Mouse (Mus musculus) left cerebral cortex, postnatal 10 days (tissue): ENCODE measurements around the gene Foxp1. TPM values are rescaled to one million over a fixed set of nuclear protein-coding genes. Genes with fewer than 3 reads are reported as not detected.

ENCODE experiments used
- DNase-seq, 2 experiments: peaks; one replicate each; pipeline ENCODE4 v3.0.0; 2021 to 2022; ENCODE audit warnings: low spot score in 2 of 2, mixed read lengths in 1 of 2; ENCODE audit errors: extremely low spot score in 1 of 2
- intact Hi-C: fragments of 180-260 bp; cut with DNase I; formaldehyde crosslinking; loops from one replicate; pipeline ENCODE4 v1.15.1; 2025
- total RNA-seq, 2 experiments: library from RNA; stranded (reverse); gene quantifications; 2 replicates each; pipeline ENCODE4 v1.2.3; 2021

The Foxp1 gene
- total RNA-seq, 2 experiments from 2014 or later: 157 to 161 TPM

- no peak for DNase-seq
- intact Hi-C loops: no loop called here
These were observed 68.6 kb downstream of the Foxp1 start for GRCm38 (mm10) chr6:99453763-99454520.

DNA sequence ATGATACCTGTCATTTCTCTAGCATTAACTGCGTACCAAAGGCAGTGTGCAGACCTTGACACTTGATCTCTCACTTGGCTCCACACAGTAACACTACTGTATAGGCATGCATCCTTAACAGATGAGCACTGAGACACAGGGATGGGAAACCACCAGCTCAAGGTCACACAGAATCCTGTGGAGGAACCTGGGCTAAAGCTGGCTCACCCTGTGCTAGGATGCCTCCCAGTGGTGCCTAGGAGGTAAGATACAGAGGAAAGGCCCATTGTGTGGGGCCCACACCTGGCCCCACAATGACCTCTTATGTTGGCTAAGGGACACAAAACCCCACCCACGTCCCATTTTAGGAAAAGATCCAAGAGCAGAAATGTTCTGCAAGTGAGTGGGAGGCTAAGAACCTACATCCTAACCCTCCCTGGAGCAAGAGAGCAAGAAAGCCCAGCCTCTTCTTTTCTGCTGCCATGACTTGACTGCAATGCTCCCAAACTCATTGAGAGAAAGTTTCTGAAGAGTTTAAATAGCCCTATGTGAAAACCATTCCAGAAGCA lies 69.8 kb downstream of the Foxp1 start:
- no peak for DNase-seq
- intact Hi-C loops: no loop called here

DNA sequence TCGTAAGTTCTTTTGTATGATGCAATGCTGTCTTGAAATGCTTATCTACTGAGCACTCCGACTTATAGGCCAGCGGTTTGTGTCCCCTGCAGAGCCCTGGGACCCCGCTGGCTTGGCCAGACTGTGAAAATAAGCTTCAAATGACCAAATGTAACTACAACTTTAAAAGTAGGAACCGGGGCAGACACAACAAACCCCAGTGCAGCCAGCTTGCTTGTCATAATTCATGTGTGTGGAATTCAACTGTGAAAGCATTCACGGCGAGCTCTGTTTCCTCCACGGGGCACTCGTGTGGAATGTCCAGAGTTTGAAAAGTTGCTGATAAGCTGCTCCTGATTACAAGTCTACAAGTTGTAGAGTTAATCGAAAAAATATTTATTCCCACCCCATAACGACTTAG lies 71.0 kb downstream of the Foxp1 start:
- peak in 1 of 2 experiments; percentile 50 for DNase-seq
- intact Hi-C loops: no loop called here

DNA sequence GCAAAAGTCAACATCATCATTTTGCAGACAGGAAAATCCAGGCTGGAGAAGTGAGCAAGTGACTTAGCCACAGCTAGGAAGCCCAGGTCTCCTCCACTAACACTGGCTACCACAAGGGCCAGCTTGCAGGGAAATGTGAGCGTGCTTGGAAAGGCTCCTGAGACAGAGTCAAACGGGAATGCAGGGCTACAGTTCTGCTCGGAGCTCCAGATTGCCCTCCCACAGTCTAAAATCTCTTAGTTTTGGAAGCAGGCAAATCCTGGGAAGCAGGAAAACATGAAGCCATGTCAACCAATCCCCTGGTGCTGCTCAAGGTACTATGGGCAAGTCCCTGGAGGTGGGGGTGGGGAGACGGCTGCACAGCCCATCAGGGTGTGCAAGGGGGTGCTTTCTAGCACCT lies 75.1 kb downstream of the Foxp1 start:
- DNase-seq: no peak
- intact Hi-C loops: no loop called here

- no peak for DNase-seq
- intact Hi-C loops: no loop called here
These were observed 75.6 kb downstream of the Foxp1 start for GRCm38 (mm10) chr6:99446801-99447415.

- DNase-seq: no peak
- intact Hi-C loops: no loop called here
These were observed 79.1 kb downstream of the Foxp1 start for GRCm38 (mm10) chr6:99443460-99443859.

DNA sequence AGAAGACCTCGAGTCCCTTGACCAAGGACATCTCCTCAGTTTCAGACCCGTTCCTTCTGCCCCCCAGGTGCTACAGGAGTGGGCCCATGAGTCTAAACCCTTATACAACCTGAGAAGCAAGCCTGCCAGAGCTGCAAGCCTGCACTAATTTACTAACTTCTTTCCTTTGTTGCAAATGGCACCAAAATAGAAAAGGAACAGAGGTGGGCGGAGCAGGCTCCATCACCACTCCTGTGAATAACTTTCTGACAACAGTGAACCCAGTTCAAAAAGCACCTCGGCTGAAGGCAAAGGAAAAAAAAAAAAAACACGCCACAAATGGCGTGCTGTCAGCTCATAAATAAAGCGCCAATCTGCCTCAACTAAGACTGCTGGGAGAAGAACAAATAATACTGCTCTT lies 81.4 kb downstream of the Foxp1 start:
- DNase-seq: no peak
- intact Hi-C loops: no loop called here

DNA sequence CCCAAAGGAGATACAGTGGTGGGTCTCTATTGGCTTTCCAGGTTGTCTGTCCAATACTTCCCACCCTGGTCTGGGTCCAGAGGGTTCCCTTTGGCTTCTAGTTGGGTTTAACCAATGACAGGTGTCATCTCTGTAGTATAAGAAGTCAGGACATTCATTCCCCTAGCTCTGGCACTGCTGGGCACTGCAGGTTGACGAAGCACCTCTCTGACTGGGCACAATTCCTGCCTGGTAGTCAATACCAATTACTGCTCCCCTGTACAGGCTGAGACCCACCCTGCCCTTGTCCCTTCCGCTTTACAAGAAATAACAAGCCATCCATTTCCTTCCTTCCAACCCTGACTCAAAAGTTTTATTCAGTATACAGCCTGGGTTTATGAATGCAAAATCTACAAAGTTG lies 81.9 kb downstream of the Foxp1 start:
- DNase-seq: no peak
- intact Hi-C loops: no loop called here

GRCm38 (mm10) chr6:99439878-99440361 lies 82.6 kb downstream of the Foxp1 start:
- peak in 1 of 2 experiments; percentile 42 for DNase-seq
- intact Hi-C loops: no loop called here

DNA sequence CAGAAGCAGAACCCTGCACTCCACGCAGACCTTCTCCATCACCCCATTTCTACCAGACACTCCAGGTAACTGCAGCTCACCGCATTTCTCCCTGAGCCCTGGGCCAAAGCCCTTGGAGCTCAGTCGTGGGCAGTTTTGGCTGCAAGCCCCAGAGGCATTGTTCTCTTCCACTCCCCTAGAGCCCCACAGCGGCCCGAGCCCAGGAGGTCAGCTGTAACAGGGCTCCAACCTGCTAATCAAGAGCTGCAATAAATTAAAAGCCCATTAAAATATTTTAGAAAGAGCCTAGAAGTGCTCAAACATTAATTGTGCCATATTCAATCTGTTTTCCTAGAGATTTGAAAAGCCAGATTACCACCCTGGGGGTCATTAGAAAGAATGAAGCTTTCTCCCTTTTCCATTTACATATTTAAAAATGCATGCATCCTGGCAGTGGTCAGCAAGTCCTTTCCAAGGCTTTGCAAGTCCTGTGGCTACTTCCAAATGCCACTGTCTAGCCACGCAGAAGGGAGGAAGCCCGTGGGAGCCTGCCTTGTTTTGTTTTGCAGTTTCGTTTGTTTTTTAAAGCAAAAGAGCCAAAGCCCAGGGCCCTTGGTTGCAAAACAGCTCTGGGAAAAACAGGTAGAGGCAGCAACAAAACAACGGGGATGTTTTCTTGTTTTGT lies 83.2 kb downstream of the Foxp1 start:
- intact Hi-C loops: no loop called here
- peak in 1 of 2 experiments; percentile 59 for DNase-seq

- no peak for DNase-seq
- intact Hi-C loops: no loop called here
These were observed 86.2 kb downstream of the Foxp1 start for GRCm38 (mm10) chr6:99436371-99436770.

GRCm38 (mm10) chr6:99435140-99435539 lies 87.4 kb downstream of the Foxp1 start:
- no peak for DNase-seq
- intact Hi-C loops: no loop called here

GRCm38 (mm10) chr6:99433006-99433405 lies 89.5 kb downstream of the Foxp1 start:
- no peak for DNase-seq
- intact Hi-C loops: no loop called here

DNA sequence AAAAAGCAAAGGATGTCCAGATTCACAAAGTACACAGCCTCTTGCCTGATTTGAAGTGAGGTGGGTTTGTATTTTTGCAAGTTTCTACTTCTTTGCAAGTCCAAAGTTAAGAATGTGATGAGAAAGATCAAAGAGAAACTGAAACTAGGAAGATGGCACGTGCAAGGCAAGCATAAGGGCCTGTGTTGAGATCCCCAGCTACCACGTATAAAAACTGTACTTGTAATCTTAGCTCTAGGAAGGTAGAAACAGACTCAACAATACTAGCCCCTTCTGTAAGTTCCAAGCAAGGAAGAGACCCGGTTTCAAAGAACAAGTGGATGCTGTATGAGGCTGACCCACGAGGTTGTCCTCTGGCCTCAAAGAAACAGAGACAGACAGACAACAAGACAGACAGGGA lies 90.6 kb downstream of the Foxp1 start:
- intact Hi-C loops: no loop called here
- no peak for DNase-seq

DNA sequence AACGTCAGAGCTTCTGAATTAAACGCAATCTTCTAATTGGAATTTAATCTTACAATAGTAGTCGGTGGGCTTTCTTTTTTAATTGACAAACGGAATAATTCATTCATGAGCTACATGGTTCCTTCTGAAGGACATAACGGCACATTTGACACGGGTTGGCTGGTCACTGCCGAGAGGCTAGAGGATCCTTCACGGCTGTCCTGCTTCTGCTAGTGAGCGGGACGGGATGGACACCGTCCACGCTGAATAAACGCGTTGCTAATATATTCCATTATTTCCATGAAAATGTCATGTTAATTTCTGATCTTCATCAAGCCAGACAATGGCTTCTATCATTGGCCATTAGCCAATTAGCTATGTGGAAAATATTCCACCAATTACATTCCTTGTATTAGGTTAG lies 92.0 kb downstream of the Foxp1 start:
- no peak for DNase-seq
- intact Hi-C loops: no loop called here

GRCm38 (mm10) chr6:99429378-99430131 lies 93.0 kb downstream of the Foxp1 start:
- intact Hi-C loops: no loop called here
- no peak for DNase-seq

GRCm38 (mm10) chr6:99428961-99429360 lies 93.6 kb downstream of the Foxp1 start:
- intact Hi-C loops: no loop called here
- DNase-seq: no peak

- intact Hi-C loops: no loop called here
These were observed 95.2 kb downstream of the Foxp1 start for GRCm38 (mm10) chr6:99427301-99427700.

GRCm38 (mm10) chr6:99425044-99425443 lies 97.5 kb downstream of the Foxp1 start:
- no peak for DNase-seq
- intact Hi-C loops: no loop called here

More at GRCm38 (mm10) chr6:99427301-99427700, 95.2 kb downstream of the Foxp1 start:
- DNase-seq: no peak
